Mouse (Mus musculus): Measurements from ENCODE around the gene Vti1a. TPM values are rescaled to one million over a fixed set of nuclear protein-coding genes. Genes with fewer than 3 reads are reported as not detected.

Gene Vti1a
- total and polyA plus RNA-seq, 2 experiments from 2014 or later = 6.6 to 12.5 TPM

DNA sequence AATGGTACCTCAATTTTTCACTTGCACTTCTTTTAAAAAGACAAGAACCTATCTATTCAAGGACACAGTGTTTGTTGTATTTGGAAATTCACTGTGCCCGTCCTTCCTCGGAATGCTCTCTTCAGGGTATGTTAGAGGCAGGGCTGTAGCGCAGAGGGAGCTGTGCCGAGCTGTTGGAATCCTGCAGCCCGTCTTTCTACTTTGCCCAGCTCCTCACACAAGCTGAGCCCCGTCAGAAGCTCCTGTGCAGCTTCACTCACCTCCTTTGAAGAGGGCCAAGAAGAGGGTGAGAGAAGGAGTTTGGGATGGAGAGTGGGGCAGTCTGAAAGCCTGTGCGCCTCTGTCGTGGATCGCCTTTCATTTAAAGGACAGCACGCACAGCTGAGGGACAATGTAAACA, 72.9 kb downstream of the Vti1a start:
- DNase-seq (ENCODE audit: low spot score) = no peak
- no peaks in the 10 kb centered on the region for H3K4me1 ChIP-seq (ENCODE audit: control insufficient read depth, insufficient read depth)
- H3K27ac ChIP-seq (ENCODE audit: low read depth) = no peak overlapping the region
- no peaks in the 10 kb centered on the region for H3K9me3 ChIP-seq (replicated peaks; ENCODE audit: control insufficient read depth, low read length)
- ATAC-seq (ENCODE audit: insufficient read depth, low read depth) = no peak
- H3K9ac ChIP-seq (replicated peaks; ENCODE audit: low read depth, low read length) = no peak overlapping the region
- H3K36me3 ChIP-seq (replicated peaks; ENCODE audit: control insufficient read depth, insufficient read depth, low read length) = no peaks in the 10 kb centered on the region
- TF ChIP-seq CTCF (IDR thresholded peaks at IDR 0.05; ENCODE audit: low read depth) (no peak), EP300 (IDR thresholded peaks at IDR 0.05; ENCODE audit: low read depth) (no peak)
- no peak overlapping the region for H3K4me2 ChIP-seq (ENCODE audit: low read depth, low read length)
- no peak overlapping the region for H3K4me3 ChIP-seq (ENCODE audit: low read depth, low read length)
- no peaks in the 10 kb centered on the region for H3K27me3 ChIP-seq (ENCODE audit: control insufficient read depth, insufficient read depth, low read length)
- WGBS = 62% methylated on average over 10 of the region's 10 CpGs

DNA sequence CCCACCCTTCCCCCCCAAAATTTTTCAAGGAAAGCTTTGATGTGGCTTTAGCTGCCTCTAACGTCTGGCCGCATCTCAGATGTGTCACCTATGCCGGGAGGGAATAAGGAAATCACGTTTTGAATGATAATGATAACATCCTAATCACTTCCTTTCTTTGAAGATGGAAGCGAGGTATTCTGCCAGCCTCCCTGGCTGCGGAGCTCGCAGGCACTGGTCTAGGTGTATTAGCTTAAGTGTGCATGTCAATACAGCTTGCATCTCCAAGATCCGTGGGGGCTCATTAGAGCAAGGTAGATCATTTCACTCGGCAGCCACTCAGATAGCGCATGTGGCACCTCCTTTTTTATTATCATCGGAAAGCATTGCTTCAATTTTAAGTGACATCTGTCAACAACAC, 74.2 kb downstream of the Vti1a start:
- no peak overlapping the region for H3K9ac ChIP-seq (replicated peaks; ENCODE audit: low read depth, low read length)
- no peak overlapping the region for H3K27ac ChIP-seq (ENCODE audit: low read depth)
- H3K4me1 ChIP-seq (ENCODE audit: control insufficient read depth, insufficient read depth) = no peaks in the 10 kb centered on the region
- DNase-seq (ENCODE audit: low spot score) = no peak
- no peak for ATAC-seq (ENCODE audit: insufficient read depth, low read depth)
- H3K9me3 ChIP-seq (replicated peaks; ENCODE audit: control insufficient read depth, low read length) = no peaks in the 10 kb centered on the region
- TF ChIP-seq CTCF (IDR thresholded peaks at IDR 0.05; ENCODE audit: low read depth) (no peak), EP300 (IDR thresholded peaks at IDR 0.05; ENCODE audit: low read depth) (no peak)
- no peak overlapping the region for H3K4me3 ChIP-seq (ENCODE audit: low read depth, low read length)
- H3K4me2 ChIP-seq (ENCODE audit: low read depth, low read length) = no peak overlapping the region
- no peaks in the 10 kb centered on the region for H3K27me3 ChIP-seq (ENCODE audit: control insufficient read depth, insufficient read depth, low read length)
- H3K36me3 ChIP-seq (replicated peaks; ENCODE audit: control insufficient read depth, insufficient read depth, low read length) = no peaks in the 10 kb centered on the region
- 68% methylated on average over 11 of the region's 11 CpGs for WGBS

DNA sequence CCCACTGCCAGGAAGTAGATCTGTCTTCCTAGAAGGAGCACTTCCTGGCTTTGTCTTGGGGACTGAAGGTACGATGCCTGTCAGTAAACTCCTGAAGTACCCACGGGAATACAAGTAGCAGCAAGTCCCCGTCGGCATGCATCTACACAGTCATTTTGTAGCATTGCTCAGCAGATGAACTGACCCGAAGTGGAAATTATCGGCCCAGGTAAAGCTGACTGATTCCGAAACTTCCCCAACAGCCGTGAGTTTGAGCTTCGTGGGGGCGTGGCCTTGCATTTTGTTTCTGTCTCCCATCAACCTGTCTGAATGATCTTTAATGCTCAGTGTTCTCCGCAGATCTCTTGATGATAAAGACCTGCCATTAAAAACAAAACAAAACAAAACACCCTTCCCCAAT, 85.5 kb downstream of the Vti1a start:
- no peak overlapping the region for H3K4me2 ChIP-seq (ENCODE audit: low read depth, low read length)
- H3K9me3 ChIP-seq (replicated peaks; ENCODE audit: control insufficient read depth, low read length) = no peaks in the 10 kb centered on the region
- no peaks in the 10 kb centered on the region for H3K4me1 ChIP-seq (ENCODE audit: control insufficient read depth, insufficient read depth)
- TF ChIP-seq EP300 (IDR thresholded peaks at IDR 0.05; ENCODE audit: low read depth) (no peak), CTCF (IDR thresholded peaks at IDR 0.05; ENCODE audit: low read depth) (no peak)
- H3K4me3 ChIP-seq (ENCODE audit: low read depth, low read length) = no peak overlapping the region
- H3K9ac ChIP-seq (replicated peaks; ENCODE audit: low read depth, low read length) = no peak overlapping the region
- no peaks in the 10 kb centered on the region for H3K27me3 ChIP-seq (ENCODE audit: control insufficient read depth, insufficient read depth, low read length)
- 78% methylated on average over 11 of the region's 11 CpGs for WGBS
- no peaks in the 10 kb centered on the region for H3K36me3 ChIP-seq (replicated peaks; ENCODE audit: control insufficient read depth, insufficient read depth, low read length)
- ATAC-seq (ENCODE audit: insufficient read depth, low read depth) = no peak
- no peak for DNase-seq (ENCODE audit: low spot score)
- no peak overlapping the region for H3K27ac ChIP-seq (ENCODE audit: low read depth)

DNA sequence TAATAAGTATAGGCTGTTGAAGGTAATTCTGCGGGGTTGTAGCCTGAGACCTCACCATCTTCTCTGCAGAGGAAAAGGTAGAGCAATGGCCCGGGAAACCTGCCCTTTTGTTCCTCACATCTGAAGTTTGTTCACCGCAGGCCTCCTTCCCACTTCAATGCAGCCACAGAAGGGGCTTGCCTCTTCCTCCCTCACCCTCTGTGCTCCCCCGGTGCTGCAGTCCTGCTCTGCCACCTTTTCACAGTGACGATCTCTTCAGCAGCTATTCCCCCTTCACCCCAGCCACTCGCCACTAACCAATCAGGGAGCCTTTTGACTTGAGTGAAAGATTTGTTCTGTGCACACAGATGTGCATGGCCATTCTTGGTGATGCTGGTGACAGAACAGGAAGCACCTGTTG, 92.4 kb downstream of the Vti1a start:
- Histone ChIP-seq H3K9ac (replicated peaks; ENCODE audit: low read depth, low read length) (no peak overlapping the region), H3K27ac (ENCODE audit: low read depth) (no peak overlapping the region), H3K4me1 (ENCODE audit: control insufficient read depth, insufficient read depth) (no peaks in the 10 kb centered on the region), H3K27me3 (ENCODE audit: control insufficient read depth, insufficient read depth, low read length) (no peaks in the 10 kb centered on the region), H3K9me3 (replicated peaks; ENCODE audit: control insufficient read depth, low read length) (no peaks in the 10 kb centered on the region), H3K4me2 (ENCODE audit: low read depth, low read length) (no peak overlapping the region), H3K36me3 (replicated peaks; ENCODE audit: control insufficient read depth, insufficient read depth, low read length) (no peaks in the 10 kb centered on the region), H3K4me3 (ENCODE audit: low read depth, low read length) (no peak overlapping the region)
- no peak for DNase-seq (ENCODE audit: low spot score)
- no peak for TF ChIP-seq EP300 (IDR thresholded peaks at IDR 0.05; ENCODE audit: low read depth)
- TF ChIP-seq CTCF (IDR thresholded peaks at IDR 0.05; ENCODE audit: low read depth) = no peak
- ATAC-seq (ENCODE audit: insufficient read depth, low read depth) = no peak
- 53% methylated on average over 6 of the region's 6 CpGs for WGBS

DNA sequence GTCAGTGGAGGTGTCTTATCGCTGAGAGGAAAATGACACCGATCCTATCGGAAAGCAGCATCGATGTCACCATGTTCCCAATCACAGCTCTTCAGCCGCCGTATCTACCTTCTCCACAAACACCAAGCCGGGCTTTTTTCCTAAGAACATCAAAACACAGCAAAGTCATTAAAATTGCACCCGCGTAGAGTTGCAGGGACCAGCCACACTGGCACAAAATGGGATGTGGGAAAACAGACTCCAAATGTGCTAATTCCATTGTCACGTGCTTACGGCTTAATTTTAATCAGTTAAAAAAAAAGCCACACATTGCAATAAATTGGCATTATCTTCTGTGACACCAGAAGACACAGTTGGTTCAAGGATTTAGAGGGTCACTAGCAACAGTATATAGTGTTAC, 95.3 kb downstream of the Vti1a start:
- DNase-seq (ENCODE audit: low spot score) (no peak), ATAC-seq (ENCODE audit: insufficient read depth, low read depth) (no peak)
- WGBS = 93% methylated on average over 11 of the region's 11 CpGs
- Histone ChIP-seq H3K9ac (replicated peaks; ENCODE audit: low read depth, low read length) (no peak overlapping the region), H3K36me3 (replicated peaks; ENCODE audit: control insufficient read depth, insufficient read depth, low read length) (no peaks in the 10 kb centered on the region), H3K27me3 (ENCODE audit: control insufficient read depth, insufficient read depth, low read length) (no peaks in the 10 kb centered on the region), H3K4me3 (ENCODE audit: low read depth, low read length) (no peak overlapping the region), H3K9me3 (replicated peaks; ENCODE audit: control insufficient read depth, low read length) (no peaks in the 10 kb centered on the region), H3K4me2 (ENCODE audit: low read depth, low read length) (no peak overlapping the region), H3K27ac (ENCODE audit: low read depth) (no peak overlapping the region), H3K4me1 (ENCODE audit: control insufficient read depth, insufficient read depth) (no peaks in the 10 kb centered on the region)
- TF ChIP-seq CTCF (IDR thresholded peaks at IDR 0.05; ENCODE audit: low read depth) = no peak
- TF ChIP-seq EP300 (IDR thresholded peaks at IDR 0.05; ENCODE audit: low read depth) = no peak

DNA sequence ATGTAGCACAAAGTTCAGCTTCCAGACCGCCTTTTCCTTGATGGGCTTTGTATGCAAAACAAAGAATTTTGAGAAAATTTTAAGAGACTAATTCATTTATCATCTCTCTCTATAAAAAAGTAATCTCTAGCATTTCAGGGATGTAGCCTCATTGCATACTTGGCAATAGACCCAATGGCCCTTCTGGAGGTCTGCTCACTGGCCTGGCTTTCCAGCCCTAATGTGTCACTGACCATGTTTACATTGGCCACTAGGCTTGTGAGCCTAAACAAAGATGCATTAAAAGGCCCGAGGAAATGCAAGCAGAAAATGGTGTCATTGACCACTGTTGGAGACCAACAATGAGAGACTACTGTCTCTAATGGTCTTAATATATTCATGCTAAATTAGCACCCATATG, 95.8 kb downstream of the Vti1a start:
- TF ChIP-seq EP300 (IDR thresholded peaks at IDR 0.05; ENCODE audit: low read depth) = no peak
- TF ChIP-seq CTCF (IDR thresholded peaks at IDR 0.05; ENCODE audit: low read depth) = no peak
- H3K4me1 ChIP-seq (ENCODE audit: control insufficient read depth, insufficient read depth) = no peaks in the 10 kb centered on the region
- no peak overlapping the region for H3K9ac ChIP-seq (replicated peaks; ENCODE audit: low read depth, low read length)
- ATAC-seq (ENCODE audit: insufficient read depth, low read depth) (no peak), DNase-seq (ENCODE audit: low spot score) (no peak)
- H3K36me3 ChIP-seq (replicated peaks; ENCODE audit: control insufficient read depth, insufficient read depth, low read length) = no peaks in the 10 kb centered on the region
- H3K4me2 ChIP-seq (ENCODE audit: low read depth, low read length) = no peak overlapping the region
- H3K27ac ChIP-seq (ENCODE audit: low read depth) = no peak overlapping the region
- no peaks in the 10 kb centered on the region for H3K27me3 ChIP-seq (ENCODE audit: control insufficient read depth, insufficient read depth, low read length)
- no peak overlapping the region for H3K4me3 ChIP-seq (ENCODE audit: low read depth, low read length)
- no peaks in the 10 kb centered on the region for H3K9me3 ChIP-seq (replicated peaks; ENCODE audit: control insufficient read depth, low read length)
- 74% methylated on average over 2 of the region's 2 CpGs for WGBS
